In the genomic region with DNA sequence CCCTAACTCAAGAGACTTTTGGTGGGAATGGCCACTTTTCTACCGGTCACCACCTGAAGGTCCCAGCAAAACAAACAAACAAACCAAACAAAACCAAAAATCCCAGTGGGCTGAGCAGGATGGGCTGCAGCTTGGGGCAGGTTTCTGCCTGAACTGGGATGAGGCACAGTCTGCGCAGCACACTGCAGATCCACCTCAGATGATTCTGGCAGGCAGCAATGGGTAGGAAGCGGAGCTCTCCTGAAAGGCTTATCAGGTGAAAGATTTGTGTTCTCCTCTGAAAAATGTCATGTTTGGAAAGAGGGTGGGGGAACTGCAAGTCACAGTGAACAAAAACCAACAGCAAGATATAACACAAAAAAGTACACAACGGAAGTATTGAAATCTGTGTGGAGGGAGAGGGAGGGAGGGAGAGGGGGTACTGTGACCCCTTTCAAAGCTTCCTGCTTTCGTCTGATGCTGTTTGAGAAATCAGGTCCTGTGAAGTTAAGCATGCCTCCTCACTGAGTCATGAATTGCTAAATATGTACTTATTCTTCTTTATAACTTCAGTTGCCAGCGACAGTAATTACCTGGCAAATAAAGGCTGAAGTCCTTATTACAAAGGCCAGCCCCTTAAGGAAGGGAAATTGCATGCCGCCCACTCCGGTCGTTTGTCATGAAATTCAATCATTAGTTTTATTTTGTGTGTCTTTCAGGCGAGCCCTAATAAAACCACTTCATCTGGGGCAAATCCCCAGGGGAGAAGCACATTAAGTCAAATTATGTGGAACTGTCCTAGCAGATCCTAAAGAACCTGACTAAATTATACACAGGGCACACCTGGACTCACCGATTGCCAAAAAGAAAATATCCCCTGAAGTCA, we compare ENCODE assay signal across 19 mouse cellular contexts.
DNase-seq lines count a peak whose midpoint lies in the region; ATAC-seq lines count a peak whose summit lies in the region.
"Had no signal": no experiment of that assay in that cellular context is flagged by ENCODE, and none has a peak within 500 bp of the region (broad histone marks: within the 10 kb centered on the region; RNA-seq: fewer than 3 reads in every experiment).

No protein-coding gene starts in this region.

- intact Hi-C loops in heart, postnatal 14 days (cut with DNase I): no loop called here

- H3K27me3 ChIP-seq in heart, embryonic 12.5 days (replicated peaks): no peaks in the 10 kb centered on the region
- H3K27me3 ChIP-seq in neural tube, embryonic 15.5 days (replicated peaks): no peaks in the 10 kb centered on the region
- no peaks in the 10 kb centered on the region for H3K27me3 ChIP-seq in limb, embryonic 10.5 days (ENCODE audit: low read depth, poor library complexity, severe bottlenecking)
- H3K27me3 ChIP-seq: CH12.LX; forebrain, embryonic 13.5 days; hindbrain, embryonic 15.5 days; neural tube, embryonic 12.5 days had no signal

- no peak overlapping the region for H3K9ac ChIP-seq in heart, embryonic 12.5 days
- H3K9ac ChIP-seq in neural tube, embryonic 15.5 days (replicated peaks): no peak overlapping the region
- H3K9ac ChIP-seq: forebrain, embryonic 13.5 days; hindbrain, embryonic 15.5 days; neural tube, embryonic 12.5 days had no signal

- no peaks in the 10 kb centered on the region for H3K9me3 ChIP-seq in heart, embryonic 12.5 days (replicated peaks)
- H3K9me3 ChIP-seq in neural tube, embryonic 15.5 days (replicated peaks): no peaks in the 10 kb centered on the region
- no peaks in the 10 kb centered on the region for H3K9me3 ChIP-seq in limb, embryonic 10.5 days (replicated peaks)
- H3K9me3 ChIP-seq: forebrain, embryonic 13.5 days; hindbrain, embryonic 15.5 days; neural tube, embryonic 12.5 days had no signal

- peaks cover 97% of the 10 kb centered on the region for H3K36me3 ChIP-seq in heart, embryonic 12.5 days
- peaks cover 42% of the 10 kb centered on the region for H3K36me3 ChIP-seq in neural tube, embryonic 15.5 days
- H3K36me3 ChIP-seq in limb, embryonic 10.5 days: peaks cover 98% of the 10 kb centered on the region

- DNase-seq in heart, postnatal 14 days: no peak
- no peak for DNase-seq in neural tube, embryonic 10.5 days (ENCODE audit: extremely low spot score, low spot score)
- DNase-seq in limb, embryonic 10.5 days (ENCODE audit: low spot score): no peak
- no peak for DNase-seq in thymus, postnatal 25 days
- DNase-seq in adrenal gland, adult 2 months: no peak
- DNase-seq: adrenal gland, postnatal 14 days; cerebellum, adult 2 months; heart, postnatal 10 days; kidney, adult 18-20 months; kidney, postnatal 14 days; layer of hippocampus, adult 9-11 months; thymus, postnatal 4 days had no signal

- no peak overlapping the region for H3K4me3 ChIP-seq in heart, embryonic 12.5 days
- no peak overlapping the region for H3K4me3 ChIP-seq in neural tube, embryonic 15.5 days (replicated peaks)
- H3K4me3 ChIP-seq in limb, embryonic 10.5 days: no peak overlapping the region
- H3K4me3 ChIP-seq: forebrain, embryonic 13.5 days; hindbrain, embryonic 15.5 days; neural tube, embryonic 12.5 days had no signal

- WGBS in heart, embryonic 12.5 days: 76% methylated on average over 11 of the region's 11 CpGs
- WGBS in neural tube, embryonic 15.5 days: 45% methylated on average over 11 of the region's 11 CpGs
- WGBS in limb, embryonic 10.5 days: 50% methylated on average over 11 of the region's 11 CpGs

- peak overlapping the region; percentile 34; the same call in 1 of the 2 replicates for H3K27ac ChIP-seq in heart, embryonic 12.5 days (ENCODE audit: poor library complexity, severe bottlenecking)
- peak overlapping the region; percentile 11; the same call in 1 of the 2 replicates for H3K27ac ChIP-seq in neural tube, embryonic 15.5 days (replicated peaks)
- H3K27ac ChIP-seq in limb, embryonic 10.5 days: peak overlapping the region; percentile 76
- H3K27ac ChIP-seq: forebrain, embryonic 13.5 days; hindbrain, embryonic 15.5 days; neural tube, embryonic 12.5 days had no signal

- H3K4me2 ChIP-seq in heart, embryonic 12.5 days: no peak overlapping the region
- H3K4me2 ChIP-seq in neural tube, embryonic 15.5 days: no peak overlapping the region
- H3K4me2 ChIP-seq: forebrain, embryonic 13.5 days; hindbrain, embryonic 15.5 days; neural tube, embryonic 12.5 days had no signal

- H3K4me1 ChIP-seq in heart, embryonic 12.5 days (replicated peaks): peaks cover 44% of the 10 kb centered on the region
- peaks cover 11% of the 10 kb centered on the region for H3K4me1 ChIP-seq in neural tube, embryonic 15.5 days
- peaks cover 29% of the 10 kb centered on the region for H3K4me1 ChIP-seq in limb, embryonic 10.5 days
- H3K4me1 ChIP-seq: hindbrain, embryonic 15.5 days; neural tube, embryonic 12.5 days had no signal

- ATAC-seq in heart, embryonic 12.5 days (ENCODE audit: insufficient number of reproducible peaks, low FRiP score): no peak
- ATAC-seq in neural tube, embryonic 15.5 days (ENCODE audit: low FRiP score): no peak
- ATAC-seq in granulocyte monocyte progenitor cell, adult 5-6 weeks (replicated peaks; ENCODE audit: poor library complexity, severe bottlenecking): no peak
- ATAC-seq: forebrain, embryonic 13.5 days had no signal

Comparison
In these comparisons a context has a peak if more than half of its experiments do, and no peak if none do; other contexts are left out.
1. H3K27ac ChIP-seq: peak in every context shown above with its lines; median percentile 76 in limb, embryonic 10.5 days; 34 in heart, embryonic 12.5 days; 11 in neural tube, embryonic 15.5 days.